17 mouse cellular contexts compared by ENCODE assay signal in the genomic region with DNA sequence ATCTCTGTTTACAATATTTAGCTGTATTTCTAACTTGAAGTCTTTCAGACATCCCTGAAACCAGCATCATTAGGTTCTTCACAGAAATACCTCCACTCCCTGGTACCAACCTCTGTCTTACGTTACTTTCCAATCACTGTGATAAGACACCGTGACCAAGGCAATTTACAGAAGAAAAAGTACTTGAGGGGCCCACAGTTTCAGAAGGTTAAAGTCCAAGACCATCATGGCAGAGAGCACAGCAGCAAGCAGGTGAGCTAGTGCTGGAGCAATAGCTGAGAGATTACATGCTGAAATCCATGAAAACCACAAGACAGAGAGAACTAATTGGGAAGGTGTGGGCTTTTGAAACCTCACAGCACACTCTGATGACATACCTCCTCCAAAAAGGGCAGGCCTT.
"Had no signal": no experiment of that assay in that cellular context is flagged by ENCODE, and none has a peak within 500 bp of the region (broad histone marks: within the 10 kb centered on the region; RNA-seq: fewer than 3 reads in every experiment).

No protein-coding gene starts in this region.

- H3K27me3 ChIP-seq: lung, embryonic 15.5 days; midbrain, embryonic 13.5 days; midbrain, embryonic 15.5 days; neural tube, embryonic 12.5 days; stomach, embryonic 15.5 days had no signal

- ATAC-seq: liver, postnatal 0 days; lung, postnatal 0 days; midbrain, embryonic 13.5 days; midbrain, embryonic 15.5 days had no signal

- DNase-seq: liver, postnatal 0 days; lung, adult 2 months; lung, postnatal 14 days; lung, postnatal 36 days; right cerebral cortex, postnatal 14 days; thymus, adult 18-20 months; thymus, postnatal 14 days; thymus, postnatal 36 days had no signal

- H3K4me2 ChIP-seq: lung, embryonic 15.5 days; midbrain, embryonic 11.5 days; midbrain, embryonic 13.5 days; midbrain, embryonic 15.5 days; neural tube, embryonic 12.5 days; stomach, embryonic 15.5 days had no signal

- H3K9ac ChIP-seq: liver, postnatal 0 days; lung, embryonic 15.5 days; midbrain, embryonic 13.5 days; midbrain, embryonic 15.5 days; neural tube, embryonic 12.5 days; stomach, embryonic 15.5 days had no signal

- H3K4me1 ChIP-seq: lung, embryonic 15.5 days; megakaryocyte, embryonic 14.5 days; midbrain, embryonic 13.5 days; midbrain, embryonic 15.5 days; neural tube, embryonic 12.5 days; stomach, embryonic 15.5 days had no signal

- H3K9me3 ChIP-seq: lung, embryonic 15.5 days; midbrain, embryonic 13.5 days; midbrain, embryonic 15.5 days; neural tube, embryonic 12.5 days; stomach, embryonic 15.5 days had no signal

- H3K36me3 ChIP-seq: lung, embryonic 15.5 days; midbrain, embryonic 13.5 days; midbrain, embryonic 15.5 days; neural tube, embryonic 12.5 days; stomach, embryonic 15.5 days had no signal

- H3K27ac ChIP-seq: lung, embryonic 15.5 days; macrophage; midbrain, embryonic 13.5 days; midbrain, embryonic 15.5 days; neural tube, embryonic 12.5 days; stomach, embryonic 15.5 days had no signal

- H3K4me3 ChIP-seq: lung, embryonic 15.5 days; megakaryocyte, embryonic 14.5 days; midbrain, embryonic 13.5 days; midbrain, embryonic 15.5 days; neural tube, embryonic 12.5 days; stomach, embryonic 15.5 days had no signal
